Mouse (Mus musculus) intestine, embryonic 16.5 days (tissue): ENCODE results near the gene Epsti1. TPM values are rescaled to one million over a fixed set of nuclear protein-coding genes. Genes with fewer than 3 reads are reported as not detected.

ENCODE experiments used
- ATAC-seq: fragments of 200-750 bp; cut with Nextera tagmentation; 2 replicates; pipeline ENCODE4 v1.8.0; 2017; ENCODE audit warnings: moderate TSS enrichment, moderate library complexity
- H3K27ac ChIP-seq: fragments of 300-500 bp; sonication (generic); 2 replicates; pipeline ENCODE4 v1.5.1; 2014; ENCODE audit warnings: mild to moderate bottlenecking, low read length
- H3K27me3 ChIP-seq: fragments of 300-500 bp; sonication (generic); replicated peaks from 2 replicates; pipeline ENCODE4 v1.6.1; 2014; ENCODE audit warnings: low read length, control low read depth, mixed read lengths; ENCODE audit not compliant: control insufficient read depth, insufficient read depth
- H3K36me3 ChIP-seq: fragments of 300-500 bp; sonication (generic); 2 replicates; pipeline ENCODE4 v1.6.1; 2014; ENCODE audit warnings: low read length, control low read depth; ENCODE audit not compliant: control insufficient read depth, insufficient read depth
- H3K4me1 ChIP-seq: fragments of 300-500 bp; sonication (generic); 2 replicates; pipeline ENCODE4 v1.6.1; 2014; ENCODE audit warnings: low read length, control low read depth, mixed read lengths; ENCODE audit not compliant: control insufficient read depth, insufficient read depth
- H3K4me2 ChIP-seq: fragments of 300-500 bp; sonication (generic); 2 replicates; pipeline ENCODE4 v1.6.1; 2014; ENCODE audit warnings: low read depth, low read length, control low read depth
- H3K4me3 ChIP-seq: fragments of 300-500 bp; sonication (generic); 2 replicates; pipeline ENCODE4 v1.5.1; 2014; ENCODE audit warnings: mild to moderate bottlenecking, low read length
- H3K9ac ChIP-seq: fragments of 300-500 bp; sonication (generic); 2 replicates; pipeline ENCODE4 v1.6.1; 2014; ENCODE audit warnings: low read depth, low read length
- H3K9me3 ChIP-seq: fragments of 300-500 bp; sonication (generic); 2 replicates; pipeline ENCODE4 v1.6.1; 2016; ENCODE audit warnings: low read length, control low read depth; ENCODE audit not compliant: control insufficient read depth
- WGBS: fragments of 180-500 bp; shearing (Covaris S2); extraction: QIAGEN DNeasy Blood & Tissue Kit; methylation state at CpG from one replicate; pipeline ENCODE4 v1.1.7; 2014; 5-methylcytosine and 5-hydroxymethylcytosine counted together
- polyA plus RNA-seq: library from polyadenylated mRNA; unstranded; fragments of >200 nt; fragmentation: Nextera tagmentation; extraction: Ambion mirVana; gene quantifications from 2 replicates; pipeline ENCODE4 v1.2.1, GENCODE M21; 2015

Epsti1 gene
- polyA plus RNA-seq, 1 experiment from 2014 or later: 9.4 TPM

DNA sequence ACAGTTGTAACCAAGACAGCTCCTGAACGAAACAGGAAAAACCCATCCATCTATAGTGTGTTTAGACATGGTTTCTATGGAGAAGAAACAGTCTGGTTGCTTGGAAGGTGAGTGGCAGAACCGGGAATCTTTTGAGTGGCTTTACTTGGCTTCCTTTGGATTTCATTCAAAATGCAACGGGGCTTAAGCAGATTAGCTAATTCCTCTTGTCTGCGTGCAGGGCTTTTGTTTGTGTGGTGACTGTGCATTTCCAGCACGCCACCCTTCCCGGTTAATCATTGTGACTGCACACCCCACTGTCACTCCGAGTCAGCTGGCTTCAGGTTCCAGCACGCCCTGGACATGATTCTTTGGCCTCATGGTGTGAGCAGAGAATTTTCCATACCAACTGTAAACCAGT lies 115.9 kb downstream of the Epsti1 start:
- Histone ChIP-seq H3K36me3 (no peaks in the 10 kb centered on the region), H3K4me2 (no peak overlapping the region), H3K4me3 (no peak overlapping the region), H3K4me1 (no peaks in the 10 kb centered on the region), H3K9ac (no peak overlapping the region), H3K27ac (no peak overlapping the region), H3K27me3 (no peaks in the 10 kb centered on the region), H3K9me3 (no peaks in the 10 kb centered on the region)
- ATAC-seq: no peak
- 51% methylated on average over 8 of the region's 8 CpGs for WGBS

DNA sequence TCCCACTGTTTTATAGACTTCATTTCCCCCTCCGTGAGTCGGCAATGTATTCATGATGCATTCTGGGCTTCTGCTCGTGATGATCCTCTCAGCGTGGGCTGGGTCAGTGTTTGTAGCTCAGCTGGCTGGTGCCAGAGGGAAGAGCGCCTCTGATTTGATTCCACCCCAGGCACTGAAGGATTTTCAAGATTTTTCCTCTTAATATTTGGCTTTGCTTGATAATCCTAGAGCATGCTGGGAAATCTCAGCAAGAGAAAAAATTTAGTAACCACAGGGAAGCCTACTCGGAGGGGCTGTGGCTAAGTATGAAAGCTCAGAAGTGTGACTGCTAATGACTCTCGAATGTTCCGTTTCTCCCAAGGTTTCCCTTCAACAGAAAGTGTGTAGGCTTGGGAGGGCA lies 134.8 kb downstream of the Epsti1 start:
- Histone ChIP-seq H3K36me3 (no peaks in the 10 kb centered on the region), H3K27ac (no peak overlapping the region), H3K4me1 (no peaks in the 10 kb centered on the region), H3K9me3 (no peaks in the 10 kb centered on the region), H3K4me2 (no peak overlapping the region), H3K4me3 (no peak overlapping the region), H3K9ac (no peak overlapping the region), H3K27me3 (no peaks in the 10 kb centered on the region)
- 68% methylated on average over 8 of the region's 8 CpGs for WGBS
- no peak for ATAC-seq

DNA sequence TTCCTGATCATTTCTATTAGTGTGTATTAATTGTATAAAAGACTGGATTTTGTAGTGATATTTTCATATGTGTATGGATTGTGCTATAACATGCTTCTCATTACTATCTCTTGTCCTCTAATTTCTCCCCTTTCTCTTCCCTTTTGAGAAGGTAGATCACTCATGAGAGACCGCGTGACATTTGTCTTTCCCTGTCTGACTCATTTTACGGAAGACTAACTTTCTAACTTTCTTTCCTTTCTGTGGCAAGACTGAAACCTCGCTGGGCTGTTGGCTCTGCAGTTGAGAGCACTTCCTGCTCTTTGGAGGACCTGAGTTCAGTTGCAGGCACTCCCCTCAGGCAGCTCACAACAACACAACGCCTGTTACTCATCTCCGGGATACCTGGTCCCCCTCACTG lies 136.6 kb downstream of the Epsti1 start:
- no peaks in the 10 kb centered on the region for H3K9me3 ChIP-seq
- no peak overlapping the region for H3K27ac ChIP-seq
- H3K4me1 ChIP-seq: no peaks in the 10 kb centered on the region
- no peak overlapping the region for H3K9ac ChIP-seq
- H3K4me3 ChIP-seq: no peak overlapping the region
- no peak overlapping the region for H3K4me2 ChIP-seq
- no peak for ATAC-seq
- H3K27me3 ChIP-seq: no peaks in the 10 kb centered on the region
- H3K36me3 ChIP-seq: no peaks in the 10 kb centered on the region
- WGBS: 87% methylated on average over 6 of the region's 6 CpGs

DNA sequence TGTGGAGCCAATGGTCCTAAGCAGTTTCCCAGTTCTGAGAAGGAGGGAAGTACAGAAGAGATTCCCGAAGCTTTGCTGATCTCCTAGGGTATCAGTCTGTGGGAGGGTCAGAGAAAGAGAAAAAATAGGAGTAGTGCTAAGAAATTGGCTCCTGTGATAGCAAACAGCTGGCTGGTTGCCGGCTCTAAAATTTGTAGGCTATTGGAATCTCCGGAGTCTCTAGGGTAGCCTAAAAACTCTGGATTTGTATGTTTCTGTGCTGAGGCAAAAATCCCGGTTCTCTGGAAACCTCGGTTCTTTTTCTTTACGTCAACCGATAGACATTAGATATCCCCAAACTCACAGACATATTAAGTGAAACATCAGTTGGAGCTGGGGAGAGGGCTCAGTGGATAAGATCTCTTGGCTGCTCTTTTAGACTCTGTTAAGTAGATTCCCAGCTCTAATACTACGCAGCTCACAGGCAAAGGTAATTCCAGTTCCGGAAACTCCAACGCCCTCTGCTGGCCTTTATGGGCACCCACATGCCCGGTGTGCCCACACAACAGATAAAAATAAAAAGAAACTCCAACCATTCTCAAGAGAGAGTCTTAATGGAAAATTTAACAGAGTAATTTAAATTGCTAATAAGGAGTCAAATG lies 138.0 kb downstream of the Epsti1 start:
- H3K27me3 ChIP-seq: no peaks in the 10 kb centered on the region
- H3K27ac ChIP-seq: no peak overlapping the region
- H3K36me3 ChIP-seq: no peaks in the 10 kb centered on the region
- H3K9me3 ChIP-seq: no peaks in the 10 kb centered on the region
- H3K9ac ChIP-seq: no peak overlapping the region
- no peak overlapping the region for H3K4me3 ChIP-seq
- no peak for ATAC-seq
- H3K4me1 ChIP-seq: no peaks in the 10 kb centered on the region
- 72% methylated on average over 11 of the region's 11 CpGs for WGBS
- H3K4me2 ChIP-seq: no peak overlapping the region

DNA sequence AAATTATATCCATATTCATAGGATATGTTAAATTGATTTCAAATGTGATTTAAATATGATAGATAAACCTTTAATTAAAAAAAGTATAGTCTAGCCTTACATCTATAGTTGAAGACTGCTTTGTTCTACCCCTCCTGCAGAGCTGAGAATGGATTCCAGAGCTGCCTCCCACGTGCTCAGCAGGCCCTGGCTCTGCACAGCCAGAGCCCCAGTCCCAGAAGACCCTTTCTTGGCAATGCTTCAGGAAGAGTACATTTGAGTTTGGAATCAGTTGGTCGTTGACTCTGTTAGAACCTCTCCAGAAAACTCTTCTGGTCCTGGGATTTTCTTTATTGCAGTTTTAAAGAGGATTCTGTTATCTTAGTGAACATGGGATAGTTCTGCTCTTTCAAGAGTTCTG lies 139.0 kb downstream of the Epsti1 start:
- no peak overlapping the region for H3K4me3 ChIP-seq
- no peaks in the 10 kb centered on the region for H3K4me1 ChIP-seq
- no peak for ATAC-seq
- H3K9ac ChIP-seq: no peak overlapping the region
- H3K27me3 ChIP-seq: no peaks in the 10 kb centered on the region
- no peaks in the 10 kb centered on the region for H3K36me3 ChIP-seq
- H3K9me3 ChIP-seq: no peaks in the 10 kb centered on the region
- WGBS: 35% methylated on average over 2 of the region's 2 CpGs
- no peak overlapping the region for H3K27ac ChIP-seq
- no peak overlapping the region for H3K4me2 ChIP-seq

DNA sequence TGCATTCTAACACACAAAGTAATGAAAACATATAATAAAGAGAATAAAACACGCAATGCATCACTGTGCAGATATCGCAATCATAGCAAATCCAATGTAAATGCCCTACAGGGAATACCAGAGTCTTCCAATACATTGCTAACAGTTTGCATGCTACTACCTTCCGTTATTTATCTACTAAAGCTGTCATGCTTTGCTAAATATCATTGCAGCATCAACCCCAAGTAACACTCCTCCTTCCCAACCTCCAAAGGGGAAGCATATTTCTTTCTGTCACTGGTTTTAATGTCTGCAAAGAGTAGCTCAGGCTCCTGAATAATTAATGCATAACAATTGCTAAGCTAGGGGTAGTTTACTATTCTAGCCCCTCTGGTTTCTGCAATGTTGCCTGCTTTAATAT lies 144.2 kb downstream of the Epsti1 start:
- Histone ChIP-seq H3K36me3 (no peaks in the 10 kb centered on the region), H3K4me1 (no peaks in the 10 kb centered on the region), H3K9me3 (no peaks in the 10 kb centered on the region), H3K27ac (no peak overlapping the region), H3K27me3 (no peaks in the 10 kb centered on the region), H3K4me3 (no peak overlapping the region), H3K9ac (no peak overlapping the region), H3K4me2 (no peak overlapping the region)
- 91% methylated on average over 3 of the region's 3 CpGs for WGBS
- no peak for ATAC-seq

DNA sequence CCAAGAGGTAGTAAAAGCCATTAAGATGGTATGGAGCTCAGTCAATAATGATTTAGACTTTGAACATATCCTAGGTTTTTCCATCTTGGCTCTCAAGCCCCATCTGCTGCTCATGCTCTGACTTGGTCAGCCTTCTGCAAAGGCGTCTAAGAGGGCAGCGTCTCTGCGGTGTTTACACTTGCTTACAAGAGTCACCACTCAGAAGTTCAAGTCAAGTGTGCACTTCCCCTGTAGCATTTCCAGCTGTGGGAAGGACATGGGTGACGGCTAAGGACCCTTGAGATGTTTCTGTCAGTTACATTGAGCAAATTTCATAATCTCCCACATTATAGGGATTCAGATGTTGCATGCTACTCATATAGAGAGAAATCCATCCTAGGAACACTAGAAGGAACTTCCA lies 144.6 kb downstream of the Epsti1 start:
- Histone ChIP-seq H3K4me2 (no peak overlapping the region), H3K27ac (no peak overlapping the region), H3K9me3 (no peaks in the 10 kb centered on the region), H3K4me3 (no peak overlapping the region), H3K27me3 (no peaks in the 10 kb centered on the region), H3K4me1 (no peaks in the 10 kb centered on the region), H3K36me3 (no peaks in the 10 kb centered on the region), H3K9ac (no peak overlapping the region)
- 62% methylated on average over 4 of the region's 4 CpGs for WGBS
- no peak for ATAC-seq

Other genes starting within 250 kb of the Epsti1 start
- gene Dnajc15, start 29.1 kb upstream of the Epsti1 start, polyA plus RNA-seq: 101 and 104 TPM in 2 replicates
- not detected in 2 replicates for gene Fam216b, start 184.8 kb downstream of the Epsti1 start, polyA plus RNA-seq